8 mouse cellular contexts compared by ENCODE assay signal in genomic region chr14:115040091-115040571, GRCm38 (mm10). TPM values are rescaled to one million over a fixed set of nuclear protein-coding genes. Genes with fewer than 3 reads are reported as not detected.
DNase-seq lines count a peak whose midpoint lies in the region; ATAC-seq and TF ChIP-seq lines count a peak whose summit lies in the region.

No protein-coding gene starts in this region.

- ATAC-seq in heart, embryonic 13.5 days (ENCODE audit: extremely low read depth, insufficient number of reproducible peaks, low FRiP score, low TSS enrichment), result no peak
- ATAC-seq in heart, postnatal 0 days (ENCODE audit: insufficient read depth, low read depth), result no peak
- ATAC-seq in liver, embryonic 15.5 days (ENCODE audit: insufficient read depth), result peak; percentile 37
- peak; percentile 28 for ATAC-seq in stomach, embryonic 14.5 days (ENCODE audit: insufficient number of reproducible peaks, insufficient read depth, low FRiP score, low read depth)

- H3K27ac ChIP-seq in heart, embryonic 13.5 days (replicated peaks), result peak overlapping the region; percentile 96
- H3K27ac ChIP-seq in brown adipose tissue, adult 24 weeks (replicated peaks; ENCODE audit: low read depth, low read length), result no peak overlapping the region
- peak overlapping the region; percentile 97; the same call in 1 of the 2 replicates for H3K27ac ChIP-seq in heart, postnatal 0 days (ENCODE audit: low read depth)
- peak overlapping the region; percentile 74 for H3K27ac ChIP-seq in liver, embryonic 15.5 days (replicated peaks)
- peak overlapping the region; percentile 2 for H3K27ac ChIP-seq in stomach, embryonic 14.5 days (ENCODE audit: low read length)

- H3K4me2 ChIP-seq in heart, embryonic 13.5 days, result peak overlapping the region; percentile 97
- peak overlapping the region; percentile 87 for H3K4me2 ChIP-seq in heart, postnatal 0 days (ENCODE audit: low read depth, low read length)
- H3K4me2 ChIP-seq in liver, embryonic 15.5 days, result peak overlapping the region; percentile 96
- peak overlapping the region; percentile 59 for H3K4me2 ChIP-seq in stomach, embryonic 14.5 days (replicated peaks; ENCODE audit: low read depth, low read length)

- TF ChIP-seq CTCF in heart, postnatal 0 days (IDR thresholded peaks at IDR 0.05; ENCODE audit: low read depth), result no peak

- H3K9me3 ChIP-seq in heart, embryonic 13.5 days, result no peaks in the 10 kb centered on the region
- no peaks in the 10 kb centered on the region for H3K9me3 ChIP-seq in heart, postnatal 0 days (replicated peaks; ENCODE audit: control insufficient read depth, low read length)
- H3K9me3 ChIP-seq in liver, embryonic 15.5 days (replicated peaks), result no peaks in the 10 kb centered on the region
- H3K9me3 ChIP-seq in stomach, embryonic 14.5 days (ENCODE audit: control insufficient read depth, low read depth, low read length), result no peaks in the 10 kb centered on the region

- H3K4me1 ChIP-seq in heart, embryonic 13.5 days, result peaks cover 30% of the 10 kb centered on the region
- no peaks in the 10 kb centered on the region; the same call in 1 of the 2 replicates for H3K4me1 ChIP-seq in brown adipose tissue, adult 24 weeks (ENCODE audit: control insufficient read depth, insufficient read depth, insufficient read length, low read length)
- H3K4me1 ChIP-seq in heart, postnatal 0 days (ENCODE audit: control insufficient read depth, insufficient read depth), result peaks cover 10% of the 10 kb centered on the region
- peaks cover 30% of the 10 kb centered on the region for H3K4me1 ChIP-seq in liver, embryonic 15.5 days (replicated peaks)
- H3K4me1 ChIP-seq in stomach, embryonic 14.5 days (ENCODE audit: control insufficient read depth, insufficient read depth, low read length), result peaks cover 10% of the 10 kb centered on the region

- peak overlapping the region; percentile 89 for H3K4me3 ChIP-seq in heart, embryonic 13.5 days
- H3K4me3 ChIP-seq in brown adipose tissue, adult 24 weeks (ENCODE audit: insufficient read depth, low read depth, low read length), result peak overlapping the region; percentile 90
- H3K4me3 ChIP-seq in heart, postnatal 0 days (ENCODE audit: low read depth, low read length), result peak overlapping the region; percentile 90
- H3K4me3 ChIP-seq in liver, embryonic 15.5 days (replicated peaks), result peak overlapping the region; percentile 82
- peak overlapping the region; percentile 76 for H3K4me3 ChIP-seq in stomach, embryonic 14.5 days (ENCODE audit: low read depth, low read length)

- 3% methylated on average over 30 of the region's 30 CpGs for WGBS in heart, embryonic 13.5 days
- WGBS in heart, postnatal 0 days, result 2% methylated on average over 30 of the region's 30 CpGs
- WGBS in liver, embryonic 15.5 days (ENCODE audit: insufficient replicate concordance), result under 1% methylated on average over 30 of the region's 30 CpGs
- 1% methylated on average over 30 of the region's 30 CpGs for whole genome bisulfite sequencing in stomach, embryonic 14.5 days

- DNase-seq in heart, adult 18-20 months, result no peak
- DNase-seq in CD4-positive, CD25-positive, alpha-beta regulatory T cell, adult 2 months (ENCODE audit: low read depth, low spot score), result peak; percentile 64
- peak; percentile 16 for DNase-seq in heart, postnatal 0 days (ENCODE audit: low spot score)
- no peak for DNase-seq in natural killer cell, adult 2 months (ENCODE audit: low spot score in 2 of 2)

- peaks cover 24% of the 10 kb centered on the region for H3K36me3 ChIP-seq in heart, embryonic 13.5 days
- H3K36me3 ChIP-seq in heart, postnatal 0 days (replicated peaks; ENCODE audit: control insufficient read depth, insufficient read depth, low read length), result peaks cover 20% of the 10 kb centered on the region
- H3K36me3 ChIP-seq in liver, embryonic 15.5 days (replicated peaks), result peaks cover 19% of the 10 kb centered on the region
- H3K36me3 ChIP-seq in stomach, embryonic 14.5 days (ENCODE audit: control insufficient read depth, insufficient read depth, low read length), result peaks cover 20% of the 10 kb centered on the region

- no peak for TF ChIP-seq EP300 in heart, postnatal 0 days (IDR thresholded peaks at IDR 0.05; ENCODE audit: low read depth)

- peak overlapping the region; percentile 99 for H3K9ac ChIP-seq in heart, embryonic 13.5 days
- H3K9ac ChIP-seq in heart, postnatal 0 days (replicated peaks; ENCODE audit: low read depth, low read length), result peak overlapping the region; percentile 92
- H3K9ac ChIP-seq in liver, embryonic 15.5 days, result peak overlapping the region; percentile 66
- peak overlapping the region; percentile 99; the same call in 1 of the 2 replicates for H3K9ac ChIP-seq in stomach, embryonic 14.5 days (replicated peaks; ENCODE audit: low read depth, low read length)

- no peaks in the 10 kb centered on the region for H3K27me3 ChIP-seq in heart, embryonic 13.5 days (replicated peaks)
- no peaks in the 10 kb centered on the region for H3K27me3 ChIP-seq in heart, postnatal 0 days (ENCODE audit: control insufficient read depth, insufficient read depth, low read length)
- peaks cover 5% of the 10 kb centered on the region; the same call in 1 of the 2 replicates for H3K27me3 ChIP-seq in liver, embryonic 15.5 days
- no peaks in the 10 kb centered on the region for H3K27me3 ChIP-seq in stomach, embryonic 14.5 days (ENCODE audit: control insufficient read depth, insufficient read depth, low read length)

RNA-seq across cellular contexts. Expression of gene Gpc5, which starts 51.9 kb away (rescaled TPM):
- polyA plus RNA-seq in heart, embryonic 13.5 days (2015; fragmentation: Nextera tagmentation; extraction: Ambion mirVana), result 0.19 and 0.43 TPM in 2 replicates
- total RNA-seq in heart, adult 18-20 months (2021), result not detected
- polyA plus RNA-seq in brown adipose tissue, adult 24 weeks (2012; ENCODE audit: insufficient read depth, insufficient read length, missing spikeins), result not detected in 2 replicates
- not detected in 2 replicates for total RNA-seq in heart, postnatal 0 days (2014; rRNA removed; ENCODE audit: low replicate concordance)
- not detected in 2 replicates for polyA plus RNA-seq in heart, postnatal 0 days (2015; fragmentation: Nextera tagmentation; extraction: Ambion mirVana)
- polyA plus RNA-seq in liver, embryonic 15.5 days (2015; fragmentation: Nextera tagmentation; extraction: Ambion mirVana), result not detected in 2 replicates
- polyA plus RNA-seq in stomach, embryonic 14.5 days (2014; fragmentation: Nextera tagmentation; extraction: Ambion mirVana), result 0.39 and 0.48 TPM in 2 replicates

Comparison
In these comparisons a context has a peak if more than half of its experiments do, and no peak if none do; other contexts are left out.
1. DNase-seq: peak in CD4-positive, CD25-positive, alpha-beta regulatory T cell, adult 2 months (single experiment) and heart, postnatal 0 days (single experiment); none in heart, adult 18-20 months (0 of 2) and natural killer cell, adult 2 months (0 of 2).
2. ATAC-seq: peak in liver, embryonic 15.5 days (single experiment) and stomach, embryonic 14.5 days (single experiment); none in heart, embryonic 13.5 days (single experiment) and heart, postnatal 0 days (single experiment).
3. Peak in every context shown above with its lines, with median percentiles within 50 percentile points of each other: H3K4me2 ChIP-seq, H3K4me3 ChIP-seq and H3K9ac ChIP-seq.